Mouse (Mus musculus) testis, postnatal 10 days (tissue): ENCODE measurements around the gene Vav3.
A peak's percentile ranks its signal among the peaks of the same experiment; 100 is the strongest.
"Not testable (repeated sequence)": the region's sequence is repeated elsewhere in the genome, so short reads cannot be mapped to it uniquely, and the experiment has no call there.

Source experiments
- DNase-seq: peaks from one replicate; pipeline ENCODE4 v3.0.0; 2021; ENCODE audit warnings: low spot score

The Vav3 gene

DNA sequence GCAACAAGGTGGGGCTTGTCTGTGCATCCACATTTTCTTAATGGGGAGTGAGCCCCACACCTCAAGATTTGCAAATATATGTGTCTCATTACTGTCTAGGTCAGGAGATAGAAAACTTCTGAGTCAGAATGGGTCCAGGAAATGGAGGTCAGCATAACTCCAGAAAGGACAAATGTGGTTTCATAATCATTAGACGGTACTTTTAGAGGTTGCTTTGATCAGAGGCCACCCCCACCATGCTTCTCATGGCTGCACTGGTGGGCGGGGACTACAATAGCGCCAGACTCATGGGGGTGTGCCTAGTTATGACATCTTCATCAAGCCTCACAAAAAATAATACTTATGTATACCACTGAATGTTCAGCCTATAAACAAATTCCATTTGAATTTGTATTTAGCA lies 103.6 kb downstream of the Vav3 start:
- DNase-seq: no peak

DNA sequence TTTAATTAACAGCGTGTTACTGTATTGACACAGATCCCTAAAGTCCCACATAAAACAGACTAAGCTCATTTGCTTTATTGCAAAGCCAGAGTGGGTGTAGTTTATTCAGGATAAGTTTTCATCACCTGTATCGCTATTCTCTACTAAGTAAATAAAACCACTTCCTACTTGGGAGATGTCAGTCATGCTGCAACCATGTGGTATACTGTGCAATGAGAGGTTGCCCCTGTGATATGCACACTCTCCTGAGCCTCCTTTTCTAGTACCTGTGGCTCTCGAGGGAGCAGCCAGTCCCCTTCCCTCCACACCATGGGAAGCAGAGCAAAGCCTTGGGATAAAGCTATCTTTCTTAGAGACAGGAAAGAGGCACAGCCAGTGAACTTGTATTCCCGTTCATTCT lies 106.5 kb downstream of the Vav3 start:
- DNase-seq: no peak

DNA sequence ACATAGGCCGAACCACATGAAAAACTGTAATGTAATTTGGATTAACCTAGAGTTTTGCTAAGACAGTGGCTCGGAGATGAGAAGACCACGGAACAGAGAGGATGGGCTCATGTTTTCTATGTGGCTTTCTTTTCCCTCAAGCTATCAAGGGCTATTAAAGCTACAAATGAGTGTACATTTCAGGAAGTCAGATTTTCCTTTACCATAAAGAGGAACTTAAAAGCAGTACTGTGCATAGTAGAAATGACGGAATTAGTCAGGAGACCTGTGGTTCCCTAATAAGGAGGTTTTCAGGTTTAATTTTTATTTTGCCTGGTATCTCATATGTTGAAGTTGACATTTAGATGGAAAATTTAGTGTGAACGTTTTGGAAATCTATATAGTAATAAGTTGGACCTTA lies 107.8 kb downstream of the Vav3 start:
- DNase-seq: not testable (repeated sequence)

DNA sequence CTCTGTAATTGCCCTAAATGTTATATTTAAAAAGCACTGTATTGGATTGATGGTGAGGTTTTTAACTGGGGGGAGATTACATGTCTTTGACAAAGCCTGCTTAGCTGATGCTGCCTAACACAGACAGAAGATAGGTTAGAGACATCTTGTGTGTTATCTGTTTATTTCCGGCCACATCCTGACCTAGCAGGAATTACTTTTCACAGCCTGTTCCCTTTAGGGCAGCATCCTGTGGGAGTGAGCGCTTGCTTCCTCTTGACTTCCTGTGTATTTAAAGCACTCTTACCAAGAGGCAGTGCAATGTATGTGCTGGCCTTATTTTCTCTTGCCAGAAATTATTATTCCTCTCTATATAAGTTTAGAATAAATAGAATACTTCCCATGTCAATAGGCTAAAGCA lies 111.5 kb downstream of the Vav3 start:
- DNase-seq: no peak

DNA sequence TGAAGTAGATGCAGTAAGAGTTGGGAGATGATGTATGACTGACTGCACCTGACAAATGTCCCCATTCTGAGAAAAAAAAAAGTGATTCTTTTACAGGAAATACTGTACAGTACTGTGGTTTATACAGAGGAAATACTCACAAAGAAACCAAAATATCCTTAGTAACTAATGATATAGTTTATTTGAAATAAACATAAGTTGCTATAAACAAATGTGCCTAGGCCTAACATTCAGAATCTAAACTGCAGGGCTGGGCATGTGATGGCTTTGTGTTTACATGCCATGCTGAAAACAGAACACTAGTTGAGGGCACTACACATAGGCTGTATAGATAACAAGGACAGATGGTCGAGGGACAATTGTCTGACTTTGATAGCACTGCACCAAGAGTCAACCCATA lies 114.2 kb downstream of the Vav3 start:
- no peak for DNase-seq

DNA sequence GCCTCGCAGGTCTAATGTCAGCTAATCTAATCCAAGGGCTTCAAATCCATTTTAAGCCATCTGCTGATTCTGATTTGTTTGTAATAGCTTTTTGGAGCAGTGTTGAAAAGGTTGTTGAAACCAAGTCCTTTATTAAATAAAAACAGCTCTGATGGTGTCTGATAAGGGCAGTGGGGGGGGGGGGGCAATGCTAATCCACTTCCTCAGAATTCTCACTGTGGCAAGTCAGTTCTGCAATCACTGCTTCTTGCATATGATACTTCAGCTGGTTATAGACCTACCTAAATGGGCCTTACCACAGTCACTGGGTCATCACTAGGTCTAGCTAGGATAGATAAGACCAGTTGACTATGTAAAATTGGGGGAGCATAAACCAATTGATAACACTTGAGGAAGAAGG lies 115.9 kb downstream of the Vav3 start:
- DNase-seq: no peak

DNA sequence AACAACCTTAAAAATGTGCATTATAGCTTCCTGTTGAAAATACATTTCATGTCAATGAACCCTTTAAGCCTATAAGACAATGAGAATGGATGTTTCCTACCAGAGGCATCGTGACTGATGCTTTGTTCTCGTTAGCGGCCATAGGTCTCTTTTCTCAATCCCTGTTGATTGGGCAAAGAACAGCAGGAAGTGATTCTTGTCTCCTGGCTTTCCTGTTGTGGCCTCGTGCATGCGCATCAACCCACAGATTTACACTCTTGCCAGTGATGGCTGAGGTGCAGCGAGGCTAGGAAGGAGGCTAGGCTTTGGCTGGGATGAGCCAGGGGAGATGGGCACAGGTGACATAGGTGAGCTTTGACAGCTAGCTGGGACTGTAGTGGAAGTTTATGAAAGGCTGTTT lies 123.2 kb downstream of the Vav3 start:
- no peak for DNase-seq

DNA sequence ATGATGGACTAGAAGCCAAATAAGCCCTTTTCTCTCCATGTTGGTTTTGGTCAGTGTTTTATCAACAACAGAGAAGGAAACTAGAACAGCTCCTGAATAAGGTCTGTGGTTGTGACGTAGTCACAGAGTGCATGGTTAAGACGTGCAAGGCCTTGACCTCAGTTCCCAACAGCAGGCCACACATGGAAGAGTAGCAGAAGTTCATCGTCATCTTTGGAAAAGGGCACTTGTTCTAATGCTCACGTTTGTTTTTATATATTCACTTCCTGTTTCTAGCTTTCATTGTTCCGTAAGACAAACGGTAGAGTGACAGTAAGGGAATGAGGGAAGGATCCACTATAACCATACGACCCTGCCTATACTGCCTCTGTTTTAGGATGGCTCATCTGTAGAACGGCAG lies 124.1 kb downstream of the Vav3 start:
- no peak for DNase-seq

DNA sequence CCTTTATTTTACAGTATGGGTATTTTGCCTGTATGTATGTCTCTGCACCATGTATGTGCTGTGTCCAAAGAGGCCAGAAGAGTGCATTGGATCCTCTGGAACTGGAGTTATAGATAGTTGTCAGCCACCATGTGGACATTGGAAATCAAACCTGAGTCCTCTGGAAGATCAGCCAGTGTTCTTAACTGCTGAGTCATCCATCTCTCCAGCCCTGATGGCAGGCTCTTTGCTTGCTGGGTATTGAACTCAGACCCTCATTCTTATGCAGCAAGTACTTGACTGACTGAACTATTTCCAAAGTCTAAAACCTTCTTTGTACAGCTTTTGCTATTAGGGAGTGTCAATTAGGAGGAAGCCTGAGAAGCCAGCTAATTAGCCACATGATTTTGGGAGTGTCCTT lies 126.1 kb downstream of the Vav3 start:
- no peak for DNase-seq

DNA sequence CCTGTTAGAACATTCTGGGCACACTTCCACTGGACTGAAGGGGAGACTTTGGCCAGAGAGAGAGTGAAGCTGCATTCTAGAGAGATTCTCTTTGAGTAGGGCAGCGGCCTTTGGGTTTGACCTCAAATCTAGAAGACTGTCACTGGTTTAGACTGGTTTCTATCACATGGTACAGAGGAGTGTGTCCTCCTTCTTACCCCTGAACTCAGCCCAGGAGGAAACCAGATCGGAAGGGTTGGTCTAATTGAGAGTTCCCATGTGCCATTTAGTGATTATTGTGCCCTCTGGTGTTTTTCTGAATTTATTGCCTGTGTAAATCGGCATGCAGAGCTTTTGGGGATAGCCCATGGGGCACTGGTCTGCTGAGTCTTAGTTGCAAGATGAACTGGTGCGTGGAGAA lies 126.8 kb downstream of the Vav3 start:
- DNase-seq: no peak

DNA sequence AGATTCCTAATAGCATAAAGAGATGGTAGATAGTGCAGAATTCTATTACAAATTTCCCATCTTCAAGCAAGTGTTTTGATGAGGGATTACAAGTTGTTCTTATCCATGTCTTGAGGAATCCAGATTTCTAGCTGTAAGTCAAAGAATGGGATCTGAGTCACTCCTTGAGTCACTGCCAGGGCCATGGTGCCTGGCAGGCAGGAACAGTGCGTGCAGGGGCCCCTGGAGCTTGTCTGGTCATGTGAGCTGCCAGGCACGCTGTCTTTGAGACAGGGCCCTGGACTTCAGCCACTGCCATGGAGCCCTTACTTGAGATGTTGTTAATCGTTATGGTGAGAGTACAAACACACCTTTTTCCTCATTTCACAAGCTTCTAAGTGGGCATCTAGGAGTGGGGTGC lies 129.0 kb downstream of the Vav3 start:
- no peak for DNase-seq

DNA sequence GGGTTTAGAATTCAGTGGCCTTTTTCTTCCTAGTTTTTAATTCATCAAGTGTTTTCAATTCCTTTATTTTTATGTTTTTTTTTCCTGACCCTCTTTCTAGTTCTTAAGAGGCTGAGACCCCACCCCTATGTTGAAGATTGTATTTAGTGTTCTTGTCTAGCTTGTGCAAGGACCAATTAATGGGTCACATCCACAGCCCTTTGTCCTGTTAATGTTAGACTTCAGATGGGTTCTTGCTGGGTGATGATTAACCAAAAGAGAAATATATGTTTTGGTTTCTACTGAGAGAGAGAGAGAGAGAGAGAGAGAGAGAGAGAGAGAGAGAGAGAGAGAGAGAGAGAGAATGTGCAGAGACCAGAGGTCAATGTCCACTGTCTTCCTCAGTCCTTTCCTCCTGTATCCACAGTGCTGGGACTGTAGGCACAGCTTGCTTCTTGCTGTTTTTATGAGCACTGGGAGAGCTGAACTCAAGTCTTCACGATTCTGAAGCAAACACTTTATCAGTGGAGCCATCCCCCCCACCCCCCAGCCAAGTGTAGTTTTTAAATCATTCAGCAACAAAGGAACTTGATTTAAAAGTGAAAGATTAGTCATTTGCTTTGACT lies 130.3 kb downstream of the Vav3 start:
- no peak for DNase-seq

DNA sequence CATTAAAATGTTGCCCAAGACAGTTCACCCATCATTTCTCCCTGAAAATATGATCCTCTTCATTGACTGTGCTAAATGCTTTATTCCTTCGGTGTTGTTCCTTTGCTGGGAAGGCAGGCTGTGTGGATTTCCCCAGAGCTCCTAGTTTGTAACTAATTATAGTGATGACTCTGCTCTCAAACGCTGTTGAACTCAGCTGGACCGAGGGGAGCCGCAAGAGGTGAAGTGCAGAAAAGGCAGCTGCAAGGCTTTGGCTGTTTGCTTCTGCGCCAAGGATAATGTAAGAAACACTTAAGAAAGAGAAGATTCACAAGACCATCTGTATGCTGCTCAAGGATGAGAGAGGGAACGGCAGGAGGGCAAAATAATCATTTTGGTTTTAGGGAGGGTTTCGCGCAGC lies 136.1 kb downstream of the Vav3 start:
- DNase-seq: no peak

DNA sequence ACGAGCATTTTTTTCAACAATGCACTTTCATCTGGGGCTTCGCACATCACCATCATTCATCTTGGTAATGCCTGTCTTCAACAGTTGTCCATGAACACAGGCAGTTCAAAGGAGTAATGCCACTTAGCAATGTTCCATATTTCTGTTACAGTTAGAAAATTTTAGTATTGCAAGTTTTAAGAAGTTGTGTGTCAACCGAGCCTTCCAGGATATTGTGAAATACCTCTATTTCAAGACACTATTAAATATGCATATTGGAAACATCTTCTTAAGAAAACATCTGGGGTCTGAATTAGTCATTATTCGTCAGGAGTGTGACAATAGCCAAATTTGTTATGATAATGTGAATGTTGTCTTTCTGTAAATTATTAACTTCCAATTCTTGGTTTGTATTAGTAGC lies 137.8 kb downstream of the Vav3 start:
- DNase-seq: no peak

DNA sequence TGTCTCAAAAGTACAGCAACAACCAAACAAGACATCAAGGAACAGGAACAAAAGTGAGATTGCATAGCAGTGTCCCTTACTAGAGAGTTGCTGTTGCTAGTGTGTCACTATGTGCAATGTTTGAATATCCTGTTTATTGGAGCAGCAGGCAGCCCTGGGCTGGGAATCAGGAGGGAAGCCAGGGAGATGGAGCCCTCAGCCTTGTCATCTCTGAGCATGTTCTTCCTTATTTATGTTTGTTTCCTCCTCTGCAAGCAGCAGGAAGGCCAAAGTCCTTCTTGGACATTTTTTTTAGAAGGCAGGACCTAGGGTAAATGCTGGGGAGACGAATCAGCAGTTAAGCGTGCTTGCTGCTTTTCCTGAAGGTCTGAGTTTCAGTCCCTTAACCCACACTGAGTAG lies 140.2 kb downstream of the Vav3 start:
- DNase-seq: no peak

DNA sequence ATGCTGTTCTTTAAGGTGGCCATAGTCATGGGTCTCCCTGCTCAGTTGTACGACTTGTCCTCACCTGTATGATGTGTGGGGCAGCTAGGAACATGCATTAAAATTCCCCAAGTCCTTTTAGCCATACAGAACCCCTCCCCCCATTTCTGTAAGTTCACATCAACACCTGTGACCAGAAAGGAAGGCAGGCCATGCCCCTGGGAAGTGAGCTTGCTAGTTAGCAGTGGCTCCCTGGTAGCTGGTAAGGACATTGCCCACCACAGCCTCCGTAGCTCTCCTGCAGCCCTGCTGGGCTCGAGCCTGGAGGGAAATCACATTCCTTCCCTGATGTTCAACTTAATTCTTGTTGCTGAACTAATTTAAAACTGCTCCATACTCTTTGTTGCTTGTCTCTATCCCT lies 146.3 kb downstream of the Vav3 start:
- DNase-seq: no peak

DNA sequence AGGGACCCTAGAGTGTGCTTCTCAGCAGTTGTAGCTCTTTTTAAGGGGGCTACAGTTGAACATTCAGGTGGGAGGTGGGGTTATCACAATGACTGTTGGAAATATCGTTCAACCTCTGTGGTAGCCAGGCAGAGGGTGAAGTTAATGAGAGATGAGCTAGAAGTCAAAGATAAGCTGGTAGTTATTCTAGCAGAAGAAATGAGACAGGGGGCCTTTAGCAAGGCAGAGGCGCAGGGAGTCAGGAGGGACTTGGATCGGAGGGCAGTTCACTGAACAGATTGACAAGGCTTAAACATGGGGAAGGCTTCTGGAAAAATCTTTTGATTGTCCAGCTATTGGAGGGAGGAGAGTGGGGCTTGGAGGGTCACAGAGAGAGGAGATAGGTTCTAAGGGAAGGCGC lies 147.4 kb downstream of the Vav3 start:
- no peak for DNase-seq

DNA sequence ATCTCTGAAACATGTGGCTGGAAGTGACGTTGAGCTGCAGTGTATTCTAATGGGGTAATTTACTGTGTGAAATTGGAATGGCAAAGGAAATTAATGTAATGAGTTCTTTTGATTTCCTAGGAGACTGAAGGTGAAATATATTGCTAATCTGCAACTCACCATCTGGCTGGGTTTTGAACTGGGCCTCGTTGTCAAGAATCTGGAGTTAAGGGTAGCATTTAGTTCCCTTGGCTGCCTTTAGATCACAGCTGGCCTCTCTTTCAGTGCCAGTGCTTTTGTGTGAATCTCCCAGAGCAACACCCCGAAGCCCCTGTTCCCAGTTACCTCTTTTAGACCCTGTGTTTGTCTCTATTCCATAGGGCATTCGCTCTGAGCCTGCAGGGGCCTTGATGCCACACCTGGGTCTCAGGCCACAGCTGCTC lies 148.3 kb downstream of the Vav3 start:
- no peak for DNase-seq

DNA sequence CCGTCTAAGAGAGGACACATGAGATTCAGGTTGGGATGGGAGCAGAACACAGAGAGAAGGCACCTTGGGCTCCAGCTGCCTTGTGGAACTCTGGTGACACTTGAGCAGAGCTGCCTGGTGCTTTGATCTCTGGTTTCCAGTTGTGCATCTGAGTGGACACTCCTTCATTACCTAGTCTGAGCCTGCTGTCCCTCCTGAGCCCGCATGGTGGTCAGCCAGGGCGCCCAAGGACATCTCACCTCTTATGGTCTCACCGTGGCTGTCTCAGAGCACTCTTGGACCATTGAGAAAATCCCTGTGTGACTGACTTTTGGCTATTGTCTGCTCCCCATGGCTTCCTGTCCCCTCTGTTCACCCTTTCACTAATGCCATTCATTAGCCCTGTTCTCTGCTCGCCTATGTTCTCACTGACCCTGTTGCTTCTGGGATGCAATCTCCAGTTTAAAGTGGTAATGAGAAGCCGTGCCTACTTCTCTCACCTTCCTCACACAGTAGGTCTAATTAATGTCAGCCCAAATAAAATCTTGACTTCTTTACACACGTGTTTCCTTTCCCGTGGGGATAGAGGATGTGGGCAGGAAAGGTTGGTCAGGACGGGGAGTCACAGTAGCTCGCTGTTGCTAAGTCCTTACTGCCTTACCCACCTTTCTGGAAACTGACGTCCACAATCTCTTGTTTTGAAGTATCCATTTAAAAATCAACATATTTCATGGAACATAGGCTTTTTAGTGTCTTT lies 150.3 kb downstream of the Vav3 start:
- no peak for DNase-seq

DNA sequence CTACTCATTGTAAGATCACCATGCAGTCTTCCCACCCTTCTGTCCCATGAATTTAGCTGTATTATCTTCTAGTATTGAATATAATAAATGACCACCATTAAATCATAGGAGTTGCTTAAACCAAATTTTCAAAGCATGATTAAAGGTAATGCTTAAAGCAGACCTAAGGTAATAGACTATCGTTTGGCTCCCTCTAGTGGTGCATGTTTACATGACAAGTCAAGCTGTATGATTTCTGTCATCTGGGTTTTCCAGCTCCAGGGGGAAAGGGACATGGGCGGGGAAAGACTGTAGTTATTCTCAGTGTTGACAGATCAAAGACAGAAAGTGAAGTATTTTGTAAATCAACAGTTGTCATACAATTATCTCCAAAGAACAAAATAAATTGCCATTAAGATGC lies 151.1 kb downstream of the Vav3 start:
- DNase-seq: peak; percentile 81

DNA sequence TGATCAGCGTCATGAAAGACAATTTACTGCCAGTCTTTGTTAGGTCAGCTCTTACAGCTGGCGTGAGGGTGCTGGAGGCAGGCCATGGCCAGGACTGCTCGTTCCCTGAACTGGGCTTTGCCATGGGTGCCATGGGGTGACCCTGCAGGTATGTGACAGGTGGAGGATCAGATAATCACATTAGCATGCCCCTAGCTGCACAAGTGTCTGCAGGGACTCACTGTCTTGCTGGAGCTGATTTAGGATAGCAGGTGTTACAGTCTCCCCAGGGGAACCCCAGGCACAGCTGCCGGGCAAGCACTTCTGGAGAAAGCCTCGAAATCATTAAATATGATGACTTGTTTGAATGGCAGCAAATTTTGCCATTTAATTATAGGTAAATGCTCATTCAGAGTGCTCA lies 156.0 kb downstream of the Vav3 start:
- DNase-seq: no peak

DNA sequence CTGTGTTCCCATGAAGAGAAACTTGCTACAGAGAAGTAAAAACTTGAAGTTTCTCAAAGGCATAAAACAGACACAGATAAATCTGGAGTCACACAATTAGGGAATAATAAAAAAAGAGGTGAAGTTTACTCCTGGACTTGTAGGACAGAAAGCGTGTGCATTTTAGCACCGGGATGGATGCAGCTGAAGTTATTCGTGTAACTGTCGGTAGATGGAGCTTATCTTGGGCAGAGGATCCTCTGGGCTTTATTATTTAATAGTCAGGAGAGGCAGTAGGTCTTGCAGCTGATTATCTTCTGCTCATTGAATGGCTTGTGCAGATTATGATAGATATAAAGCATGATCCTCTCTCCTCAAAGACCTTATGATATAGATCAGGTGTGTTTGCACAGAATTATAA lies 156.6 kb downstream of the Vav3 start:
- no peak for DNase-seq

DNA sequence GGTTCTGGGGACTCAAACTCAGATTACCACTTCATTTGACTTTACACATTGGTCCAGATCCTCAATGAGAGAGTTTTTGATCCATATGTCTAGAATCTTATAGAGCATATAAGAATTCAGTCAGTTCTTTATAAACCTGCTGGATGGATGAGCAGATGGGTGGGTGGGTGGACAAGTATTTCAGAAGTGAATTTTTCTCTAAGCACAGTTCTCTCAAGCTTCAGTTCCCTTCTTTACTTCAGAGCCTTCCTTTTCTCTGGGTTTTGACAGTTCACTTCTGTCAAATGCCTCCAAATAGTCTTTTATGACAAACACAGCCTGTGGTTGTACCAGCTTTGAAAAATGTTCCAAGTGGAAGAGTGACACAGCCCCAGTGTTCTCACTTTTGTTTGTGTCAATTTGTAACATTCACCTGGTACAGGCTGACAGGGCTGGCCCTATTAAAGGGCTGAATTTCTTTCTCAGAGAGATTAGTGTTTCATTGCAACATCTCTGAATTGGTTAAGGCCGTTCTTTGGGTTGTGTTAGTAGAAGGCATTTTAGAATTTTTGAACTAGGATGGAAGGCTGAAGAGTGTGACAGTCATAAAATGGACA lies 159.5 kb downstream of the Vav3 start:
- DNase-seq: no peak

DNA sequence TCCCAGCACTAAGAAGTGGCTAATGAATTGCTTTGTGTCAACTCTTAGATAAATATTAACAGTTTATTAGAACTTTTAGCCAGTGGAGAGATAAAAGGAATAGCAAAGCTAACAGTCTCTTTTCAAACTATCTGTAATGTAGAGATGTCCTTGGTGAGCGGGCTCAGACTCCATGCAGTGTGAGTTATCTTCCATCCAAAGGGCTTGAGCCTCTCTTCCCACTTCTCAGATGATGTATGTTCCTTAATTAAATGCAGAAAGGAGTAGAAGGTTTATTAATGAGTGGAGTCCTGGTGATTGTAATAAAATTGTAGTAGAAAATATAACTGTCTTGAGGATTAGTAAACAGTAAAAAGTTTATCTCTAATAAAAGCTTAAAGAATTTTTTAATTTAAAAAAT lies 169.3 kb downstream of the Vav3 start:
- no peak for DNase-seq
